Mouse (Mus musculus): ENCODE measurements around the gene Ksr1. TPM values are rescaled to one million over a fixed set of nuclear protein-coding genes. Genes with fewer than 3 reads are reported as not detected.
A peak's percentile ranks its signal among the peaks of the same experiment; 100 is the strongest.
"Not testable (repeated sequence)": the region's sequence is repeated elsewhere in the genome, so short reads cannot be mapped to it uniquely, and the experiment has no call there.

The Ksr1 gene
- polyA plus RNA-seq, 1 experiment from 2014 or later: 4.6 TPM

DNA sequence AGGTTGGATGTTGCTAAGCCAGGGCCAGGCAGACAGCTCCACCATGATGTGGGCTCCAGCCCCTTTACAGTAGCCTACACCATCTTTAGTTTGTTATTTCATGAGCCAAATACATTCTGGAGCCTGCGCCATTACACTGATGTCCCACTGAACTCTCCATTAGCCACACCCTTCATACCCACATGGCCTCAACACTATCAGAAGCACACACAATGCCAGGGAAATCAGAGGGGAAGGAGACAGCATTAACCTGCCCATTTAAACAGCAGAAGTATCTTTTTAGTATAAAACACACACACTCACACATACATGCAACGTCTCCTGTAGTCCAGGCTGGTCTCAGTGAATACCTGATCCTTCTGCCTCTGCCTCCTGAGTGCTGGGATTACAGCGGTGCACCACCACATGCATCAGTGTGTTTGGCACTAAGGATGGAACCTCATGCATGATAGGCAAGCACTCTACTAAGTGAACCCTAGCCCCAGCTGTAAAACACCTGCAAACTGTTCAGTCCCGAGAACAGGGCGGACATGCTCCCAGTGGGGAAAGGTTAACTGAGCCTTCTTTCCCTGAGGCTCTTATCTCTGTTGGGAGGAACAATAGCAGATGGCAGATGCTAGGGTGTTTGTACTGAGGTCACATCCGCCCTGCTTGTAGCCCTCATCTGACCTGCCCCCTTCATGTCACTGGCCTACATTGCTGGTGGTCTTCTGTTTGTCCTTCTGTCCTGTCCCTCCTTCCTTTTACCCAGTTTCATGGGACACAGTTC, 138.0 kb downstream of the Ksr1 start:
- H3K4me3 ChIP-seq: no peak overlapping the region
- ATAC-seq (ENCODE audit: low read depth): no peak
- no peaks in the 10 kb centered on the region for H3K27me3 ChIP-seq
- H3K4me2 ChIP-seq: no peak overlapping the region
- 64% methylated on average over 6 of the region's 6 CpGs for WGBS
- H3K36me3 ChIP-seq: no peaks in the 10 kb centered on the region
- H3K4me1 ChIP-seq (replicated peaks): no peaks in the 10 kb centered on the region
- H3K27ac ChIP-seq (replicated peaks): no peak overlapping the region
- no peak overlapping the region for H3K9ac ChIP-seq
- H3K9me3 ChIP-seq: no peaks in the 10 kb centered on the region

DNA sequence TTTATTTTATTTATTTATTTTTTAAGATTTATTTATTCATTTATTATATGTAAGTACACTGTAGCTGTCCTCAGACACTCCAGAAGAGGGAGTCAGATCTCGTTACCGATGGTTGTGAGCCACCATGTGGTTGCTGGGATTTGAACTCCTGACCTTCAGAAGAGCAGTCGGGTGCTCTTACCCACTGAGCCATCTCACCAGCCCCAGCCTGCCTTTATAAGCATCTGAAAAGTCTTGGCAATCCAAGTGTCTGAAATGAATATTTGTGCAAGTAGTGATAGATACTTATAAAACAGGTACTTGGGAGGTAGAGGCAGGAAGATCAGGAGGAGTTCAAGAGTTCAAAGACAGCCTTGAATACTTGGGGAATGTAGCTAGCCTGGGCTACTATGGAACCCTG, 138.9 kb downstream of the Ksr1 start:
- 92% methylated on average over 3 of the region's 3 CpGs for WGBS

DNA sequence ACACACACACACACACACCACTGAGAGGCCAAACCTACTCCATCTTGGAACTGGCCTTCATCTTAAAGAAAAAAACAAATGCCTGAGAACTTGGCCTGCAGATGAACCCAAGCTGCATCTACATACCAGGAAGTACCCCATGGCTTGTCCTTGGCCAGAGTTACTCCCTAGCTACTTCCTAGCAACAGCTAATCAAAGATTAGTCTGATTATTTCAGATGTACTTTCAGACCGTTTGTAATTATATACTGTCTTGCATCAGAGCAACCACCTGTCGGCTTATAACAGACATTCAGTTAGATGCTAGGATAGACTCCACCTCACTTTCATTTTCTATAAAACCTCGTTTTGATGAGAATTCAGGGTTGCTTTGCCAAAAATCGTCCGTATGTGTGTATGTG, 139.8 kb downstream of the Ksr1 start:
- no peak for ATAC-seq (ENCODE audit: low read depth)
- Histone ChIP-seq H3K9me3 (no peaks in the 10 kb centered on the region), H3K27me3 (no peaks in the 10 kb centered on the region), H3K4me2 (no peak overlapping the region), H3K27ac (replicated peaks) (no peak overlapping the region), H3K36me3 (no peaks in the 10 kb centered on the region), H3K9ac (no peak overlapping the region), H3K4me1 (replicated peaks) (no peaks in the 10 kb centered on the region), H3K4me3 (no peak overlapping the region)
- WGBS: 73% methylated on average over 5 of the region's 5 CpGs

More for the DNA sequence above, 138.9 kb downstream of the Ksr1 start:
- not testable (repeated sequence) for H3K9ac ChIP-seq; H3K9me3 ChIP-seq; H3K4me2 ChIP-seq; H3K4me3 ChIP-seq; H3K27ac ChIP-seq (replicated peaks); H3K4me1 ChIP-seq (replicated peaks); ATAC-seq (ENCODE audit: low read depth); H3K36me3 ChIP-seq; H3K27me3 ChIP-seq

GRCm38 (mm10) chr11:79005578-79006394, 140.4 kb downstream of the Ksr1 start:
- WGBS: 88% methylated on average over 14 of the region's 14 CpGs
- Histone ChIP-seq H3K36me3 (no peaks in the 10 kb centered on the region), H3K27ac (replicated peaks) (no peak overlapping the region), H3K27me3 (no peaks in the 10 kb centered on the region), H3K4me2 (no peak overlapping the region), H3K9me3 (no peaks in the 10 kb centered on the region), H3K9ac (no peak overlapping the region), H3K4me3 (no peak overlapping the region), H3K4me1 (replicated peaks) (no peaks in the 10 kb centered on the region)
- no peak for ATAC-seq (ENCODE audit: low read depth)

DNA sequence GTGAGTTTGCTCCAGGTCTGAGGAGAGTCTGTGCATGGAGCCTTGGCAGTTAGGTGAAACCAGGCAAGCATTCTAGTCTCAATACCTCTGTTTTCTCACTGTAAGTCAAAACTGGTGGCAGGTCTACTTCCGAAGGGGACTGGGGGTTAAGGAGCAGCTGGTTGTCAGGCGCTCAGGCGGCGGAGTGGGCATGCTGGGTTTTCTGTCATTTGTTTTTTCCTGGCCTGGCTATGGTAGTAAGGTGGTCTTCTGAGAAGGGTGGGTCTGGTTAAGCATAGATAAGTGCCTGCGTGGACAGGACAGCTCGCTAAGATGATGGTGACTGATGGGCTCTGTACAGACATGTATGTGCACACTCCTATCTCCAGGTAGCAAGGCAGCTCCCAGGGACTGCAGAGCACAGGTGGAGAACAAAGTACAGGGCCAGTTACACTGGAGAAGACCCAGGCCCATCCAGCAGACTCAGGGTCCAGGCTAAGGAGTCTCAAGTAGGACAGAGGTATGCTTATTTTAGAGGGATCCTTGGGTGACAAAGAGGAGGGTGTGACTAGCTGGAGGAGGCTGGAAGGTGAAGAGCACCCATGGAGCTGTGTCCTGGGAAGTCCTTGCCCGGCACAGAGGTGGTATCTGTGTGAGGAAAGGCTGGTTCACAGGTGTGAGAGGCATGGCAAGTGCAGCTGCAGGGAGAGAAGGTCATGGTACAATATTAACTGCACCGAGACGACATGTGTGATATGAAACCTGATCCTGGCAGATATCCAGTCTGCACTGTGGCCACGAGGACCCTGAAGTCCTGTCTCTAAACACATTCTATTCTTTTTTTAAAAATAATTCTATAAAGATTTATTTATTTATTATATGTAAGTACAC, 142.2 kb downstream of the Ksr1 start:
- H3K9ac ChIP-seq: no peak overlapping the region
- no peaks in the 10 kb centered on the region for H3K9me3 ChIP-seq
- H3K4me2 ChIP-seq: no peak overlapping the region
- WGBS: 86% methylated on average over 10 of the region's 10 CpGs
- H3K36me3 ChIP-seq: no peaks in the 10 kb centered on the region
- no peak for ATAC-seq (ENCODE audit: low read depth)
- no peaks in the 10 kb centered on the region for H3K4me1 ChIP-seq (replicated peaks)
- no peak overlapping the region for H3K4me3 ChIP-seq
- no peaks in the 10 kb centered on the region for H3K27me3 ChIP-seq
- H3K27ac ChIP-seq (replicated peaks): no peak overlapping the region

DNA sequence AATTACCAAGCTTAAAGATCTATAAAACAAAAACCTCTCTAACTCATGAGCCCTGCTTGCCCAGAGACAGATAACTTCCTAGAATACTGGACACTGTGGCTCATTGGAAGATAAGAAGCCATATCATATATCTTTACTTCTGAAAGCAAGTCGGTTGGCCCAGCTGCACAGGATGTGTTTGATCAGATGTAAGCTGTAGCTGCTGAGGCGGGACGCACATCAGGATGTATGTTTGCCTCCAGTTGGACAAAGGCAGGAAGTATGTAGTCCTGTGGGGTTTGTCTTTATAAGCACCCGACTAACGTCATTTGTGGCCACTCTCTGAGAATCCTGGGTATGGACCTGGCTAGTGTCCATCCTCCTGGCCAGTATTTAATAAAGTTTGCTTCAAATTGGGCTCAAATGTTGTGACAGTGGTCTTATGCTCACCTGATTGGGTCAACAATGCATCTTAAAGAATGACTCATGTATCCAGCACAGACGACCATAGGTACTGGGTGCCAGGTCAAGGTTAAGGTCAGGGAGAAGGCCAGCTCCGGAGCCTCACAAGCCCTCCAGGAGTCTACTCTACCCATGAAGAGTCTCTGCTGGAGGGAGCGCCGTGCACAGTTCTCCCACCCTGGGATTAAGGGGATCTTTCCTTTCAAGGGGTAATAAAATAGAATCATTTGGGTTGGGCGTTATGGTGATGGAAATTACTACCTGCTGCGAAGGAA, 143.0 kb downstream of the Ksr1 start:
- Histone ChIP-seq H3K4me2 (no peak overlapping the region), H3K9me3 (no peaks in the 10 kb centered on the region), H3K4me1 (replicated peaks) (no peaks in the 10 kb centered on the region), H3K27ac (replicated peaks) (peak overlapping the region; percentile 56), H3K27me3 (no peaks in the 10 kb centered on the region), H3K36me3 (no peaks in the 10 kb centered on the region), H3K9ac (no peak overlapping the region), H3K4me3 (no peak overlapping the region)
- 77% methylated on average over 11 of the region's 11 CpGs for WGBS
- ATAC-seq (ENCODE audit: low read depth): no peak

DNA sequence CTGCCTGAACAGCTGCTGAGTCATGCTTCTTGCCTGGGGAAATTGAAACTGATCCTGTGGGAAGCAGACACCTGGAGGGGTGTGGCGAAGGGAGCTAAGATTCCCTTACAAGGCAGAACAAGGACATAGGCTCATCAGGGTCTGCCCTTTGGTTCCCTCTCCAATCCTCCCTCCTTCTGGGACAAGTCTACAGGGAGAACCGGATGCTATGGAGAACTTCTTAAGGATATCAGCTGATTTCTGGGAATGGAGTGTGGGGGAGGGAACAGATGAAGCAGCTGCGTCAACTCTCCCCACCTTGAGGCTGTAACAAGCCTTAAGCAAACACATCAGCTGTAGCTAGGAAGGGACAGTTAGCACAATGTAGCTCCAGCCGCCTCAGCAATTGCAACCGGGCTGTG, 143.7 kb downstream of the Ksr1 start:
- H3K36me3 ChIP-seq: no peaks in the 10 kb centered on the region
- no peak overlapping the region for H3K4me2 ChIP-seq
- no peaks in the 10 kb centered on the region for H3K9me3 ChIP-seq
- ATAC-seq (ENCODE audit: low read depth): no peak
- WGBS: 73% methylated on average over 5 of the region's 5 CpGs
- H3K4me3 ChIP-seq: no peak overlapping the region
- H3K9ac ChIP-seq: no peak overlapping the region
- H3K27me3 ChIP-seq: no peaks in the 10 kb centered on the region
- no peaks in the 10 kb centered on the region for H3K4me1 ChIP-seq (replicated peaks)
- peak overlapping the region; percentile 56 for H3K27ac ChIP-seq (replicated peaks)

DNA sequence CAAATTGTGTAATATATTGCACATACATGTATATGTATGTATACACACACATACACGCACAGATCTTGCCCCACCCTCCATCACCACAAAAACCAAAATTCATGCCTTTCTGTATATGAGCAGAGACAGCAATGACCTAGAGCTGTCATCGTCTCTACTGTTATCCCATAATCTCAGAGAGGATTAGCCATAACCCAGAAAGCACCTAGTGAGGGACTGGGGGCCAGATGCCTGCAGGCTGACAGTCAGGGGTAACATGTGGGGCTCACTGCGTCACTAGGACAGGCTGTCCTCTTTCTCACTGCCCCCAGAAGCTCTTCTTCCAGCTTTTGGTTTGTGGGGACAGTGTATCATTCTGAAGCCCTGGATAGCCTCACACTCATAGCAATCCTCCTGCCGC, 144.3 kb downstream of the Ksr1 start:
- 95% methylated on average over 4 of the region's 4 CpGs for WGBS
- Histone ChIP-seq H3K27ac (replicated peaks) (no peak overlapping the region), H3K36me3 (no peaks in the 10 kb centered on the region), H3K4me1 (replicated peaks) (no peaks in the 10 kb centered on the region), H3K27me3 (no peaks in the 10 kb centered on the region), H3K4me3 (no peak overlapping the region), H3K9me3 (no peaks in the 10 kb centered on the region), H3K4me2 (no peak overlapping the region), H3K9ac (no peak overlapping the region)
- ATAC-seq (ENCODE audit: low read depth): no peak

DNA sequence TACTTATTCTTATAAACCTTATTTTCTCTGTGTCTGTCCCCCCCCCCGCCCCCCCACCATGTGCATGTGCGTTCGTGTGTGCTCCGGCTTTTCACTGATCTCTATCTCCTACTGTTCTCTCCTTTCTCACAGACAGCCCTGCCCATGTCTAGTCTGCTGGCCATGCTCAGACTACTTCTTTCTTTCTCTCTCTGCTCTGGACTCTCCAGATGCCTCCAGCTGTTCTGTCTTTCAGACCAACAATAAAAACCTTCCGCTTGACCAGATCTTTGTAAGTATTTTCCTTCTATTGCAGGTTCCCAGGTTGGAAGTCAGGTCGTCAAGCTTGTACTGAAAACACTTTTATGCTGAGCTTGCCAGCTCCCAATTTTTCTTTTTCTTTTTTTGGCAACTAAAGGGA, 147.1 kb downstream of the Ksr1 start:
- WGBS: 40% methylated on average over 6 of the region's 6 CpGs
- Histone ChIP-seq H3K27ac (replicated peaks) (no peak overlapping the region), H3K9ac (no peak overlapping the region), H3K4me3 (no peak overlapping the region), H3K27me3 (no peaks in the 10 kb centered on the region), H3K9me3 (no peaks in the 10 kb centered on the region), H3K4me1 (replicated peaks) (no peaks in the 10 kb centered on the region), H3K4me2 (no peak overlapping the region), H3K36me3 (no peaks in the 10 kb centered on the region)
- ATAC-seq (ENCODE audit: low read depth): no peak

DNA sequence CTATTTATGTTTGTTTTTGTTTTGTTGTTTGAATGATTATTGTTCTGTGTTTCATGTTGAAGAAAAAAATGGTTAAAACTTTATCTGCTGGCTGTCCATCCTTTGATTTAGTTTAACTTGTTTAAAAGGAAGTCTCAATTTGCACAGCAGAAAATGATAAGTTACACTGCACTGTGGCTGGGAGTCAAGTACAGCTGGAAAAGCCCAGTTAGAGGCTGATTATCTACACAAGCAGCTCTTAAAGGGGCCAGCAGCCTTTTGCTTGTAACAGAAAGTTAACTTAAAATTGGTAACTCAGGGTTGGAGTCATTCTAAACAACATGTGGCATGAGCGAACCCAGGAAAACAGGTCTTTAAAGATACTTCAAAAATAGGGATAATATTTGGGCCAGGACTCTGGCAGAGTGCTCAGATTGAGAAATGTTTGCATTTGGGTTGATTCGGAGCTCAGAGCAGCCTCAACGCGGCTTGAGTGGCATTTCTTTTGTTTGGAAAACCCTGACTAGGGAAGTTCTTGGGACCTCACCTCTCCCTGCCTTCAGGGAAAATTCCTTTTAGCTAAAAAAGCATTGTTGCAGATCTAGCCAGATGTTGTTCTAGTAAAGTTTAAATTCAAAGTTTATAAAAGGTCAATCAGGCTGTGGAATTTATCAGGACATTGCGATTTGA, 155.2 kb downstream of the Ksr1 start:
- not testable (repeated sequence) for H3K27me3 ChIP-seq; H3K4me3 ChIP-seq; H3K27ac ChIP-seq (replicated peaks); H3K36me3 ChIP-seq; ATAC-seq (ENCODE audit: low read depth); H3K4me2 ChIP-seq; H3K4me1 ChIP-seq (replicated peaks); H3K9ac ChIP-seq; H3K9me3 ChIP-seq
- WGBS: 84% methylated on average over 5 of the region's 5 CpGs

DNA sequence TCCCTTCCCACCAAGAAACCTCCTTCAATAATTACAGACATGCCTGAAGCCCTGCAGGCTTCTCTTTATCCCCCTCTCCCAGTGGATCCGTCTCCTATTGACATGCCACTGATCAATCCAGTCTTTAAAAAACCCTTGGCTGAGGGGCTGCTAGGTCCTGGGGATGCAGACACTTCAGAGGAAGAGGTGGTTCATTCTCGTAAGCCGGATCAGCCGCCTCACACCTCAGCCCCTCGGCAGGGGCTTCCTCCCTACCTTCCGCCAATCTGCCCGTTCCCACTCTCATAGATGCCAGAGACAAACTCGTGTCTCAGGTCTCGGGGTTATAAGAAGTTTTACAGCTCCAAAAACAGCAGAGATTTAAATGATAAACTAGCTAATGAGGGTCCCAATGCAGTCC, 156.1 kb downstream of the Ksr1 start:
- Histone ChIP-seq H3K36me3 (no peaks in the 10 kb centered on the region), H3K27me3 (no peaks in the 10 kb centered on the region), H3K4me1 (replicated peaks) (no peaks in the 10 kb centered on the region), H3K4me2 (no peak overlapping the region), H3K27ac (replicated peaks) (no peak overlapping the region), H3K9me3 (peaks cover 4% of the 10 kb centered on the region; the same call in 1 of the 2 replicates), H3K4me3 (no peak overlapping the region), H3K9ac (no peak overlapping the region)
- 95% methylated on average over 9 of the region's 9 CpGs for WGBS
- no peak for ATAC-seq (ENCODE audit: low read depth)

Data from neural tube, embryonic 13.5 days (tissue).